Mouse (Mus musculus) c-Kit-positive CD71-positive TER-119-negative erythroid progenitor cells, embryonic 14.5 days (primary cell): ENCODE results near the gene Arfgef3.
"Not testable (repeated sequence)": the region's sequence is repeated elsewhere in the genome, so short reads cannot be mapped to it uniquely, and the experiment has no call there.

ENCODE experiments used
- DNase-seq: peaks from one replicate; pipeline ENCODE4 v3.0.0-alpha.2; 2013; ENCODE audit warnings: low read depth

The Arfgef3 gene

DNA sequence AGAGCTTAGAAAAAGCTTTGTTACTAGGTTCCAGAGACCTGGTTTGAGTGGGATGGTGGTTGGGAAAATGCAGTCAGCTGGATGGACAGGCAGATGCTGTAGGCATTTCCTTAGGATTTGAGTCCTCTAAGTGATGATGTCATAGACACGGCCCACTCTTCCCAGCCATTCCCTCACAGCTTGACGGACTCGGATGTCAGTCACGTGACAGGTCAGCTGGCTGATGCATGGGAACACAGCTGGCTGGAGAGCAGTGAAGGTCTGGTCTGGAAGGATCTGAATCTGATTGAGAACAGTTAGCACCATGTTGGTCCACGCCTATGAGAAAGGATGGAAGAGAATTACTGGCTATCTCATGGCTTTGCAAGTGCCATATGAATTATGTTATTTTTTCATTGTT is 154.3 kb downstream of the Arfgef3 start:
- no peak for DNase-seq

- DNase-seq, result no peak
Observed at GRCm38 (mm10) chr10:18584188-18584587, 159.6 kb downstream of the Arfgef3 start.

GRCm38 (mm10) chr10:18572581-18572980 is 171.2 kb downstream of the Arfgef3 start:
- no peak for DNase-seq

- peak; percentile 7 for DNase-seq
Observed at GRCm38 (mm10) chr10:18562940-18563339, 180.8 kb downstream of the Arfgef3 start.

- no peak for DNase-seq
Observed at GRCm38 (mm10) chr10:18561445-18561844, 182.3 kb downstream of the Arfgef3 start.

GRCm38 (mm10) chr10:18559076-18559475 is 184.7 kb downstream of the Arfgef3 start:
- DNase-seq, result not testable (repeated sequence)

GRCm38 (mm10) chr10:18549321-18550216 is 194.2 kb downstream of the Arfgef3 start:
- DNase-seq, result no peak

DNA sequence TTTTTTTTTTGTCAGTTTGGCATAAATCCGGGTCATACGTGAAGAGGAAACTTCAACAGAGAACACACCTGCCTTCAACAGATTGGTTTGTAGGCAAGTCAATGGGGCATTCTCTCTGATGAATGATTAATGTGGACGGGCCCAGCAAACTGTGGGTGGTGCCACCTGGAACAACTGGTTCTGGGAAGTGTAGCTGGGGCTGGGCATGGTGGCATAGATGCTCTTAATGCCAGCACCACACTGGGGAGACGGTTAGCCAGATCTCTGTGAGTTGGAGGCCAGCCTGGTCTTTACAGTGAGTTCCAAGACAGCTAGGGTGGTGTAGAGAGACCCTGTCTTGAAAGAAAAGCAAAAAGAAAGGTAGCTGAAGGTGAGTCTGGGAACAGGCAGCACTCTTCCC is 196.4 kb downstream of the Arfgef3 start:
- no peak for DNase-seq

- peak; percentile 10 for DNase-seq
Observed at GRCm38 (mm10) chr10:18545813-18546235, 197.9 kb downstream of the Arfgef3 start, which contains the start of gene Hebp2. Gene Hebp2, minus strand, starts transcription at chr10:18546076.

DNA sequence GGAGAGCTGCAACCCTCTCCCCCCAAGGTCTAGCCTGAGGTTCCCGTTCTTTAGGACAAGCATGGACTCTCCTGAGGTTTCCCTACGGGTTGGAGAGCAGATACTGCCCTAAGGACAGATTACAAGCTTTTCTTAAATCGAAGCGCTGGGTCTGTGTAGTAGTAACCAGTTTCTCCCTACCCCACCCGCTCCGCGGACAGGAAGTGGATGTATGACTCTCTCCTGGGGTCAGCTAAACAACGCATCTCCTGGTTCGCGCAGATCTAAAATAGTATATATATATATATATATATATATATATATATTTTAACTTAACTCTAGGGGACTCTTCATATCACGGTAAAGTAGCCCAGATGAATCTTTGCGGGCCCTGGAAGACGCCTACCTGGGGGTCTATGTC is 198.4 kb downstream of the Arfgef3 start:
- DNase-seq, result no peak

DNA sequence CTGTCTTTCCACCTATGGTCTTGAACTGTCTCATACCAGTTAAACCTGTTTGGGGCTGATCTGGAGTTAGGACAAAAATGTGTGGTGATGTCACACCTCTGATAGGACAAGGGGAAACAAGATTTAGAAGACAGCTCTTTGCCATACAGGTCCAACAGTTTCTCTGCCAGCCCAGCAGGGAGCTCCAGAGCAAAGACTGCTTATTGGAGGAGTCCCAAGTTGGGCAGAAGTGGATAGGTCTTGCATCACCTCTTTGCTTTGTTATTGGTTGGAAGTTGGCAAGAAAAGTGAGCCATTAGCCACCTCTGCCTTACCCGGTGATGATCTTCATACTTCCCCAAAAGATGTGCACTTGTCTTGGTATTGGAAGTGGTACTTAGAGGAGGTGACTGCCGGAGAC is 206.9 kb downstream of the Arfgef3 start:
- DNase-seq, result no peak

DNA sequence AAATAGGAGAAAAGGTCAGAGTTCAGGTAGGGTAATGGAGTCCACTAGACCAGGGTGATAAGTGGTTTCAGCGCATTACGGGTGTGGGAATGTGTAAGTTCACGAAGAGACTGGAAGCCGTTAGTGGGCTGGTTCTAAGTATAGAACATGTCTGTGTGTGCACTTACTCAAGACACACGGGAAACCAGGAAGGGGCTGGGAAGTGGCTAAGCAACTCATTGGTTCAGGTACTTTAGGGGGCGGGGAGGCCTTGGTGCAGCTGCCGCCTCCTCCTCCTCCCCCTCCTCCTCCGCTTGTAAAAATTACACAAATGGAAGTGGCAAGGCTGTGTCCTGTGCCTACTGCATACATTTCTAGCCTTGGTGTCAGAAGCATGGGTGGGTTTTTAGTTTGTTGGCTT is 211.5 kb downstream of the Arfgef3 start:
- no peak for DNase-seq
